Mouse (Mus musculus) lung, embryonic 15.5 days (tissue): ENCODE data around the gene Ppp2r5c. TPM values are rescaled to one million over a fixed set of nuclear protein-coding genes. Genes with fewer than 3 reads are reported as not detected.

Experiments
- ATAC-seq: fragments of 200-750 bp; cut with Nextera tagmentation; 2 replicates; pipeline ENCODE4 v1.8.0; 2017; ENCODE audit warnings: moderate number of reproducible peaks, borderline replicate concordance; ENCODE audit not compliant: low FRiP score, low TSS enrichment; ENCODE audit errors: extremely low read depth
- H3K27ac ChIP-seq: fragments of 300-500 bp; sonication (generic); 2 replicates; pipeline ENCODE4 v1.5.1; 2015; ENCODE audit warnings: moderate library complexity, mild to moderate bottlenecking, inconsistent platforms
- H3K27me3 ChIP-seq: fragments of 300-500 bp; sonication (generic); 2 replicates; pipeline ENCODE4 v1.6.1; 2015; ENCODE audit warnings: inconsistent platforms
- H3K36me3 ChIP-seq: fragments of 300-500 bp; sonication (generic); 2 replicates; pipeline ENCODE4 v1.6.1; 2015; ENCODE audit warnings: inconsistent platforms
- H3K4me1 ChIP-seq: fragments of 300-500 bp; sonication (generic); 2 replicates; pipeline ENCODE4 v1.6.1; 2015; ENCODE audit warnings: inconsistent platforms
- H3K4me2 ChIP-seq: fragments of 300-500 bp; sonication (generic); 2 replicates; pipeline ENCODE4 v1.6.1; 2015; ENCODE audit warnings: inconsistent platforms, mild to moderate bottlenecking, moderate library complexity
- H3K4me3 ChIP-seq: fragments of 300-500 bp; sonication (generic); 2 replicates; pipeline ENCODE4 v1.5.1; 2015; ENCODE audit warnings: mild to moderate bottlenecking, inconsistent platforms
- H3K9ac ChIP-seq: fragments of 300-500 bp; sonication (generic); 2 replicates; pipeline ENCODE4 v1.6.1; 2015; ENCODE audit warnings: inconsistent platforms
- H3K9me3 ChIP-seq: fragments of 300-500 bp; sonication (generic); 2 replicates; pipeline ENCODE4 v1.6.1; 2016; ENCODE audit warnings: inconsistent platforms
- WGBS: fragments of 180-500 bp; shearing (Covaris S2); methylation state at CpG from one replicate; pipeline ENCODE4 v1.1.7; 2015; 5-methylcytosine and 5-hydroxymethylcytosine counted together
- polyA plus RNA-seq: library from polyadenylated mRNA; unstranded; fragments of >200 nt; fragmentation: Nextera tagmentation; extraction: Ambion mirVana; gene quantifications from 2 replicates; pipeline ENCODE4 v1.2.1, GENCODE M21; 2015

The Ppp2r5c gene
- polyA plus RNA-seq = 167 and 171 TPM in 2 replicates

DNA sequence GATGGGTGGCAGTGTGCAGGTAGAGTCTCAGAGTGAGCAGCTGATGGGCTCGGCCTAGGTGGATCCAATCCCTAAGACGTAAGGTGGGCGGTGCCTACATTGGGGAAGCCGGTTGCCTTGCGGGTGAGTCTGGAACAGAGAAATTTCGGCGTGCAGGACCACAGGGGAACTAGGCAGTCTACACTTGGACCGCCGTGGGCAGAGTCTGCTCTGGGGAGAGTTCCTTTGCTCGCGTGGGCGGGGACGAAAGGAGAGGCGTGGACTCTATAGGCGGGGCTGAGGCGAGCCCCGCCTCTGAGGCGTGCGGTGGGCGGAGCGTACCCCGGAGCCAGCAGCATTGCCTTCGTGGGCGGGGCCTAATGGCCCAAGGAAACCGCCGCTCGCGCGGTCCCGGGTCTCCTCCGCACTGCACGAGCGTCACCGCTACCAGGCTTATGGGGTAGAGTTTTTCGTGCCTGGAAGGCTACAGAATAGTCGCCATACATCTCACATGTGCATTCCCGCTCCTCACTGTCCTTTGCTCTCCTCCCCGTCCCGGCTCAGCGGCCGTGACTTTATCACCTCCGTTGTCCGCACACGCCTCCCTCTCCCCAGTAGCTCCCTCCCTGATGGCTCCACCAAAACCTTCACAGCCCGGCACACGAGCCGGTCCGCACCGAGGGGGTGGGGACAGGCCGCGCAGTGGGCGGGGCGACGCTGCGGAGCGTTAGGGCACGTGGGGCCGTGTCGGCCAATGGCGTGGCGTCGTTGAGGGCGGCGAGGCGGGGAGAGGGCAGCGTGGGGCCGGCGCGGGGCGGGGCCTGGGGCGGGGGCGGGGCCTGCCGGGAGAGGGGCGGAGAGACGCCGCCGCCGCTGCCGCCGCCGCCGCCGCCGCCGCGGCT, at the start of gene Ppp2r5c:
Ppp2r5c (plus strand) TSS at position 831 of the 881 bp plus-strand sequence.
- 0 out of 2 replicates have a peak, but pooled peaks cover 6% of the 10 kb centered on the region for H3K27me3 ChIP-seq
- no peaks in the 10 kb centered on the region for H3K9me3 ChIP-seq
- under 1% methylated on average over 60 of the region's 86 CpGs for WGBS
- H3K4me3 ChIP-seq = peak within 1 kb of the TSS; percentile 71
- peak within 1 kb of the TSS; percentile 96 for H3K27ac ChIP-seq
- no peaks in the 10 kb centered on the region for H3K36me3 ChIP-seq
- peak within 1 kb of the TSS; percentile 76 for H3K9ac ChIP-seq
- peak; percentile 99 for ATAC-seq
- H3K4me2 ChIP-seq = peak within 1 kb of the TSS; percentile 94
- H3K4me1 ChIP-seq = peaks cover 19% of the 10 kb centered on the region

DNA sequence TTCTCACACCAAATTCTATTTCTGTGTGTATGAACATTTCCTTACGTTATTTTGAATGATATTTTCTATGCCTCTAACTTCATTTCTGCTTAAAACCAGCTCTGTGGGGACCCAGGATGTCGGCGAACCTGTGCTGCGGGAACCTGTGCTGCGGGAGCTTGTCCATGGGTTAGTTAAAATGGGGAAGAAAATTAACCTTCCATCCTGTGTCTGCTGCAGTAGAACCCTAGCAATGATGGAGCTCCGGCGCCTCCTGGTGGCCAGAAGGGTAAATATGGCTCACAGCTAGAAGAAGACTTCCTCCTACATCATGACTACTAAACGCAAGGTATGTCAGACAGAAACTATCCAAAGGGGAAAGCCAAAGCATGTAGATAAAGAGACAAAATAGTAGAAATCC, 48.6 kb upstream of the Ppp2r5c start:
- Histone ChIP-seq H3K9ac (no peak overlapping the region), H3K36me3 (no peaks in the 10 kb centered on the region), H3K27me3 (no peaks in the 10 kb centered on the region), H3K4me2 (no peak overlapping the region), H3K4me1 (no peaks in the 10 kb centered on the region), H3K27ac (no peak overlapping the region), H3K4me3 (no peak overlapping the region), H3K9me3 (no peaks in the 10 kb centered on the region)
- ATAC-seq = no peak
- WGBS = 27% methylated on average over 8 of the region's 8 CpGs

DNA sequence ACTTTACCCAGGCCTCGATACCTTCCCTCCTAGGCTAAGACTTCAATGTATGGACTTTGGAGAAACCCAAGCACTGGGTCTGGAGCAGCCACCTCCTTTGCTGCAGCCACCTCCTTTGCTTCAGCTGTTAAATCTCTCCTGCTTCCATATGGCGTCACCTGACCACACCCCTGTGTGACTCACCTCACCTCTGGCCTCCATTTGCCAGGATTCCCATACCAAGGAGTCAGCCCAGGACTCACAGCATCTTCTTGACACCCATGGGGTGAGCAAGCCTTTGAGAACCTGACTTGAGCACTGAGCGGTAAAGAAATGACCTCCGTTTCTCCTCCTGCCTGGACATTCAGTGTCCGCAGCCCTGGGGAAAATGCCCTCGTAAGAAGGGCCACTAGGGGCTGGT, 47.8 kb upstream of the Ppp2r5c start:
- H3K4me2 ChIP-seq = no peak overlapping the region
- H3K27me3 ChIP-seq = no peaks in the 10 kb centered on the region
- no peak overlapping the region for H3K9ac ChIP-seq
- no peaks in the 10 kb centered on the region for H3K4me1 ChIP-seq
- H3K36me3 ChIP-seq = no peaks in the 10 kb centered on the region
- 83% methylated on average over 6 of the region's 6 CpGs for WGBS
- ATAC-seq = no peak
- no peak overlapping the region for H3K4me3 ChIP-seq
- H3K9me3 ChIP-seq = no peaks in the 10 kb centered on the region
- no peak overlapping the region for H3K27ac ChIP-seq

DNA sequence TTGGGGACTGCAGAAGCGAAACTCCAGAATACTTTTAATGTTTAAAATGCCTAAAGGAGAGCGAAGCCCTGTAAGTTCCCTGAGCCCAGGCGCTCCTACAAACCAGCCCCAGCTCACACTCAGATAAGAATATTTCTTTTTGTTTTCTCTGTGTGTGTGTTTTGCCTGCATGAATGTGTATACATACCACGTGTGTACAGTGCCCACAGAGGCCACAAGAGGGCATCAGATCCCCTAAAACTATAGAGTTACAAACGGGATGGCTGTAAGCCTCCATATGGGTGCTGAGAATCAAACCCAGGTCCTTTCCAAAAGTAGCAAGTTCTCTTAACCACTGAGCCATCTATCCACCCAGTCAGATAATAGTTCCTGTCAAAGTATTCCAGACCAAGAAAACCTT, 46.0 kb upstream of the Ppp2r5c start:
- Histone ChIP-seq H3K27me3 (no peaks in the 10 kb centered on the region), H3K4me1 (no peaks in the 10 kb centered on the region), H3K36me3 (no peaks in the 10 kb centered on the region), H3K27ac (no peak overlapping the region), H3K9me3 (no peaks in the 10 kb centered on the region), H3K4me2 (no peak overlapping the region), H3K9ac (no peak overlapping the region), H3K4me3 (no peak overlapping the region)
- ATAC-seq = no peak
- 80% methylated on average over 5 of the region's 5 CpGs for WGBS

DNA sequence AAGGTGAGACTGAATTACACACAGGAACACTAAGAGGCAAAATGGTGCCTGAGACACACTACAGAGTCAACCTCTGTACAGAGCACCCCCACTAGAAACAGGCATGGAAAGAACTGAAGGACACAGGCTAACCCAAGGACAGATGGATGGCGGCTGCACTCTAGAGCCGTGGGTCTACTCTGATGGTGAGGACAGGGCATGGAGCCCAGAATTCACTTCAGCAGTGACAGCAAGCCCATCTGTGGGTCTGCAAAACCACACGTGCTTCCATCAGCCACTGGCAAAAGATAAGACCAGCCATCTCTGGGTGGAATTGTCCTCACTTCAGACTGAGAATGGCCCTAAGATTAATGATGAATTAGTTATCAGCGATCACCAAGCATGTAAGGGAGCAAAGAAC, 45.0 kb upstream of the Ppp2r5c start:
- WGBS = 78% methylated on average over 4 of the region's 4 CpGs

DNA sequence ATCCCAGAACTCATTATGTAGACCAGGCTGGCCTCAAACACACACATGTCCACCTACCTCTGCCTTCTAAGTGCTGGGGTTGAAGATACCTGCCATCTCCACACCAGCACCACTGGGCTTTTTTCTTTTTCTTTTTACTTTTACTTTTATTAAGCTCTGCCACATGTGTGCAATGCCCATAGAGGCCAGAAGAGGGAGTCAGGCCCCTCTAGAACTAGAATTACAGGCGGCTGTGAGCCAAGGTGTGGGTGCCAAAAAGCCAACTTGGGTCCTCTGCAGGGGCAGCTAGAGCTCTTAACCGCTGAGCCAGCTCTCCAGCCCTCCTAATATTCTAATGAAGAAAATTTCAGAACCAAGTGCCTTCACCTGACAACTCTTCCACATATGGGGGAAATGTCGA, 30.7 kb upstream of the Ppp2r5c start:
- Histone ChIP-seq H3K36me3 (no peaks in the 10 kb centered on the region), H3K4me1 (peaks cover 3% of the 10 kb centered on the region; the same call in 1 of the 2 replicates), H3K4me3 (no peak overlapping the region), H3K4me2 (no peak overlapping the region), H3K9ac (no peak overlapping the region), H3K27ac (no peak overlapping the region), H3K9me3 (no peaks in the 10 kb centered on the region), H3K27me3 (no peaks in the 10 kb centered on the region)
- ATAC-seq = no peak
- 45% methylated on average over 3 of the region's 3 CpGs for WGBS

More for the DNA sequence above, 45.0 kb upstream of the Ppp2r5c start:
- H3K9me3 ChIP-seq = no peaks in the 10 kb centered on the region
- ATAC-seq = no peak
- no peak overlapping the region for H3K27ac ChIP-seq
- no peaks in the 10 kb centered on the region for H3K36me3 ChIP-seq
- H3K4me3 ChIP-seq = no peak overlapping the region
- no peak overlapping the region for H3K9ac ChIP-seq
- no peaks in the 10 kb centered on the region for H3K27me3 ChIP-seq
- no peaks in the 10 kb centered on the region for H3K4me1 ChIP-seq
- no peak overlapping the region for H3K4me2 ChIP-seq

DNA sequence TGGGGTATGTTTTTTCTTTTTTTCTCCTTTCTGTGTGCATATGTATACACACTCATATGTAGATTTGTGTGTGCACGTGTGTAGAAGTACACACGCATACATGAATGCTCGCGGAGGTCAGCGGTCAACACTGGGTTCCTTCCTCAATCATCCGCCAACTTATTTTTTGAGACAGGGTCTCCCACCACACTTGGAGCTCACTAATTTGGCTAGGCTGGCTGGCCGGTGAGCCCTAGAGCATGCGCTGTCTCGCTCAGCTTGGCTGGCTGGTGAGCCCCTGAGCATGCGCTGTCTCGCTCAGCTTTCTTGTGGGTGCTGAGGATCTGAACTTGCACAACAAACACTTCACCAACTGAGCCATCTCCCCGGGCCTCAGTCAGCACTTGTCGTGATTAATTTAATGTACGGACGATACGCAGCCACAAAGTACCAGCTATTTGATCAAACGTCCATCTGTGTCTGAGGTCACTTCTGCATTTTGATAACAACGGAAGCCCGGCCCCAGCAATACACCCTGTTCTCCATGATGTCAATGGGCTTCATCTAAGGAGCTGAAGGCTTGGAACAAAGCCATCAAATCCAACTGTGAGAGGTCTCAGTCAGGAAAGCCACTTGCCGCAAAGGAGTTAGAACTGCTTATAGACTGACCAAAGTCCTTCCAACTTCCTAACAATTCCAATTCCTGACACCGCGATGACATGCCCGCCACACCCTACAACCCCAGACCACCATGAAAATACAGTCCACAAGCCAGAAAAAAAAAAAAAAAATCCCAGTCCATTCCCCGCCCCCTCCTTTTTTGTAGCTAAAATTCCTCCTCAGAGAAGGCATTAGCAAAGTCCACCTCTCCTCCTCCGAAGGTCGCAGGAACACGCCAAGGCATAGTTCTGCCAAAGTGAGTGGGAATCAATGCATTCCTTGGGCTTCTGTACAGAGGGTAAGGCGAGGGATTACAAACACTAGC, 29.6 kb upstream of the Ppp2r5c start:
- H3K9me3 ChIP-seq = no peaks in the 10 kb centered on the region

DNA sequence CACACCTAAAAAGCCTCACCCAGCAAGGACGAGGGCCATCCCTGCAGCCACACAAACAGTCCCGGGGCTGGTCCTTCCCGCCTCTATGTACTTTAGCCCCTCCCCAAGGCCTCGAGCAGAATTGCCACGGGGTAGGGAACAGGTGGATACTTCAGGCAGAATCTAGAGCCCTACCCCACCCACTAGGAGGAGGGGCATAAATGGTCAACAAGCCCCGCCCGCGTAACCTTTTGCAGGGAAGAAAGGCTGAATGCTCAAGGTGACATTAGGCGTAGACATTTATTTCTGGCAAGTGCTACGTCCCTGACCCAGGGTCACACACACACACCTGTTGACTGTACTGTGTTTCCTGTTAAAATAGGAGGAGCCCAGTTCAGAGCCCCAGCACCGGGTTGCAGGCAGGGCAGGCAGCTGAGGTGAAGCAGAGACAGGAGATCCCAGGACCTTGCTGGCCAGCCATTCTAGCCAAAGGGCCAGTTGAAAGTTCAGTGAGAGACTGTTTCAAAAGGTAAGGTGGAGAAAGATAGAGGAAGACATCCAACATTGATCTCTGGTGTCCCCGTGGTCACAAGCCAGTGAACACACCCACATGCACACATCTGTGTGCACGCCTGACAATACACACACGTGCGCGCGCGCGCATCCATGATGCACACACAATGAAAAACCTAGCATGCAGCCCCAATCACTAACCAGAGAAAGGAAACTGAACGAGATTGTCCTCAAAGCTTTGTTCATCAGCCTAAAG, 28.8 kb upstream of the Ppp2r5c start:
- H3K36me3 ChIP-seq = no peaks in the 10 kb centered on the region
- H3K4me2 ChIP-seq = peak overlapping the region; percentile 43
- peaks cover 3% of the 10 kb centered on the region; the same call in 1 of the 2 replicates for H3K4me1 ChIP-seq
- H3K4me3 ChIP-seq = no peak overlapping the region
- H3K9ac ChIP-seq = no peak overlapping the region
- peak; percentile 24; the same call in 1 of the 2 replicates for ATAC-seq
- H3K27me3 ChIP-seq = no peaks in the 10 kb centered on the region
- 39% methylated on average over 20 of the region's 20 CpGs for WGBS
- H3K27ac ChIP-seq = no peak overlapping the region
- H3K9me3 ChIP-seq = no peaks in the 10 kb centered on the region

More for the DNA sequence above, 29.6 kb upstream of the Ppp2r5c start:
- Histone ChIP-seq H3K9ac (no peak overlapping the region), H3K27ac (no peak overlapping the region), H3K4me2 (peak overlapping the region; percentile 43), H3K27me3 (no peaks in the 10 kb centered on the region), H3K36me3 (no peaks in the 10 kb centered on the region), H3K4me3 (no peak overlapping the region), H3K4me1 (peaks cover 3% of the 10 kb centered on the region; the same call in 1 of the 2 replicates)
- ATAC-seq = peak; percentile 13; the same call in 1 of the 2 replicates
- 43% methylated on average over 28 of the region's 28 CpGs for WGBS

DNA sequence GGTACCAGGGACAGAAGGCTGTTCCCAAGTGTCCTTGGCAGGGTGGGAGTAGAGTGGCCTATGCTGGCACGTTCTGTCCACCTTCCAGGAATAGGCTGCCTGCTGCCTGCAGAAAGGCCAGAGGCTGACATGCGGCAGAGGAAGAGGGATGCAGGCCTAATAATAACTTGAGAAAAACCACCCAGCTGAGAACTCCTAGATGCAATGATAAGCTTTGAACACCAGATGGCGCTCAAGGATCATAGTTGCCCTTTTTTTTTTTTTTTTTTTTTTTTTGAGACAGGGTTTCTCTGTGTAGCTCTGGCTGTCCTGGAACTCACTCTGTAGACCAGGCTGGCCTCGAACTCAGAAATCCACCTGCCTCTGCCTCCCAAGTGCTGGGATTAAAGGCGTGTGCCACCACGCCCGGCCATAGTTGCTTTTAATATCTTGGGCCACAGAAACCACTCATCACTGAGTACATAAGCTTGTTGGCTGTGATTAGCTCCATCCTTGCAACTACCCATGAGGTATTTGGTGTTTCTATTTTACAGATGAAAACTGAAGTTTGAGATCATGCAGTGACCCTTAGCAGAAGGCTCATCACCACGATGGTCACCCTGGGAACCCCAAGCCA, 28.1 kb upstream of the Ppp2r5c start:
- Histone ChIP-seq H3K4me1 (peaks cover 3% of the 10 kb centered on the region; the same call in 1 of the 2 replicates), H3K27ac (no peak overlapping the region), H3K4me2 (no peak overlapping the region), H3K27me3 (no peaks in the 10 kb centered on the region), H3K9ac (no peak overlapping the region), H3K4me3 (no peak overlapping the region), H3K36me3 (no peaks in the 10 kb centered on the region), H3K9me3 (no peaks in the 10 kb centered on the region)
- 26% methylated on average over 8 of the region's 8 CpGs for WGBS
- ATAC-seq = no peak

DNA sequence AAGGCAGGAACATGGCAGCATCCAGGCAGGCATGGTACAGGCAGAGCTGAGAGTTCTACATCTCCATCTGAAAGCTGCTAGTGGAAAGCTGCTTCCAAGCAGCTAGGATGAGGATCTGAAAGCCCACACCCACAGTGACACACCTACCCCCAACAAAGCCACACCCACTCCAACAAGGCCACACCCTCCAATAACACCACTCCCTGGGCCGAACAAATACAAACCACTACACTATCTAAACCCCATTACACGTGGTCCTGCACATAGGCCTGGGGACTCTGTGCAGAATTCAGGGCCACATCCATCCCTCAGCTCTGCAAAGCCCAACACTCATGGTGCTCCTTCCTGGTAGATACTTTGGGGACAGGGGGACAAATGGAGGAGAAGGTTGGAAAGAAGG, 27.0 kb upstream of the Ppp2r5c start:
- ATAC-seq = no peak
- WGBS = 52% methylated on average over 2 of the region's 2 CpGs
- Histone ChIP-seq H3K4me1 (peaks cover 3% of the 10 kb centered on the region; the same call in 1 of the 2 replicates), H3K27ac (no peak overlapping the region), H3K9ac (no peak overlapping the region), H3K27me3 (no peaks in the 10 kb centered on the region), H3K4me2 (no peak overlapping the region), H3K9me3 (no peaks in the 10 kb centered on the region), H3K4me3 (no peak overlapping the region), H3K36me3 (no peaks in the 10 kb centered on the region)

DNA sequence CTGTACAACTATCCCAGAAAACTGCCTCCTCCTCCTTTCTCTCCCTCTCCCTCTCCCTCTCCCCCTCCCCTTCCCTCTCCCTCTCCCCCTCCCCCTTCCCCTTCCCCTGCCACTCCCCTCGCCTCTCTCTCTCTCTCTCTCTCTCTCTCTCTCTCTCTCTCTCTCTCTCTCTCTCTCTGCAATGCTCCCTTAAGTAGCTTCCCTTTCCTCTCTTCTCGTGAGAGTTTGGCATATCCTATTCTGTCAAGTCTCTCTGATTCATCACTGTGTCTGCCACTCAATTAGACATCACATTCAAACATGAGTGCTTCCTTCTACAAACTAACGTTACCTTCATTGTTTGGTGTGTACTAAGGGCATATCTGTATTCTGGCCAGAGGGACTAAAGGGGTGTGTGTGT, 25.6 kb upstream of the Ppp2r5c start:
- WGBS = 33% methylated on average over 3 of the region's 3 CpGs

More for the DNA sequence above, 25.6 kb upstream of the Ppp2r5c start:
- no peak for ATAC-seq
- no peaks in the 10 kb centered on the region for H3K9me3 ChIP-seq
- no peaks in the 10 kb centered on the region for H3K27me3 ChIP-seq
- H3K27ac ChIP-seq = no peak overlapping the region
- no peak overlapping the region for H3K9ac ChIP-seq
- no peak overlapping the region for H3K4me3 ChIP-seq
- peaks cover 3% of the 10 kb centered on the region; the same call in 1 of the 2 replicates for H3K4me1 ChIP-seq
- H3K36me3 ChIP-seq = no peaks in the 10 kb centered on the region
- H3K4me2 ChIP-seq = no peak overlapping the region
